Mouse (Mus musculus): ENCODE data around the gene Smad3.

- TF ChIP-seq CTCF (IDR thresholded peaks at IDR 0.05; ENCODE audit: insufficient read depth, low read depth, low read length): no peak
- no peak for TF ChIP-seq POLR2A (IDR thresholded peaks at IDR 0.05; ENCODE audit: insufficient read depth, low read depth, low read length)
These were observed 45.4 kb upstream of the Smad3 start for GRCm38 (mm10) chr9:63803181-63803591.
